Mouse (Mus musculus) frontal cortex, adult 2 months (tissue): ENCODE measurements around the gene Gm47955. TPM values are rescaled to one million over a fixed set of nuclear protein-coding genes. Genes with fewer than 3 reads are reported as not detected.
"Not testable (repeated sequence)": the region's sequence is repeated elsewhere in the genome, so short reads cannot be mapped to it uniquely, and the experiment has no call there.

Experiments used
- DNase-seq, 2 experiments: peaks; one replicate each; pipeline ENCODE4 v3.0.0; 2022; ENCODE audit warnings: low spot score in 1 of 2; ENCODE audit errors: extremely low spot score in 1 of 2
- polyA plus RNA-seq: library from polyadenylated mRNA; depleted of rRNA; stranded (reverse); fragments of >200 nt; gene quantifications from 2 replicates; pipeline ENCODE4 v1.2.3, GENCODE M21; 2012; rRNA removed

The Gm47955 gene
- polyA plus RNA-seq, 1 experiment, result not detected

DNA sequence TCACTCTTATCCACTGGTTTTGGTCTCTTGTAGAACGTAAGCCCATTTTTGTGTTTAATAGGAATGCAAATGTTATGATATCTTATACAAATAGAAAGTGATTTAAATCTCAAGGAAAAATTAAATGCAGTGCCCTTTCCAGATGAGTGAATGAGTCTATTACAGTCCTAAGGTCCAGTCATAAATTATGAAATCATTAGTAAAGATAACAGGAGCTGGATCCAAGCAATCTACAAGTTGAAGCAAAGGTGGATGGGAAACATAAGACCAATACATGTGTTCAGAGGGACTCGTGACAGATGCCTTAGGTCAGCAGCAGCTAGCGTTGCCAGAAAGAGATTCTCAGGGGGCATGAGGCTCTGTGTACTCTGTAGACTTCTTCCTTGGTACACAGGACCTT, 31.5 kb downstream of the Gm47955 start:
- DNase-seq, result no peak

DNA sequence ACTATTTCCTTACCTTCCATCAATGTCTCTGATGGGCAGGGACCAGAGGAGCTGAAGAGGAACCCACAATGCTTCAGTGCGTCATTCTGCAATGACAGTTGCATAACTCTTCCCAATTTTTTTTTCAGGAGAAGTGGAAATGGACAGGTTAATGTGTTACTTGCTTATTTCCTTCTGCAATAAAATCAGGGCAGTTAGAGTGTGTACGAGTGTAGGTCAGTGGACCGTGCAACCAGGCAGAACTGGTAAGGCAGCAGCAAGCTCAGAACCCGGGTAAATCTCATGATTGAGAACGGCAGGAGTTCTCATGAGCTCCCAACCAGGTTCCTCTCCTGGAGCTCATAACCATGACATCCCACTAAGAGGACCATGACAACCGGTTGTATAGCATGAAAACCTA, 32.0 kb downstream of the Gm47955 start:
- DNase-seq, result no peak

DNA sequence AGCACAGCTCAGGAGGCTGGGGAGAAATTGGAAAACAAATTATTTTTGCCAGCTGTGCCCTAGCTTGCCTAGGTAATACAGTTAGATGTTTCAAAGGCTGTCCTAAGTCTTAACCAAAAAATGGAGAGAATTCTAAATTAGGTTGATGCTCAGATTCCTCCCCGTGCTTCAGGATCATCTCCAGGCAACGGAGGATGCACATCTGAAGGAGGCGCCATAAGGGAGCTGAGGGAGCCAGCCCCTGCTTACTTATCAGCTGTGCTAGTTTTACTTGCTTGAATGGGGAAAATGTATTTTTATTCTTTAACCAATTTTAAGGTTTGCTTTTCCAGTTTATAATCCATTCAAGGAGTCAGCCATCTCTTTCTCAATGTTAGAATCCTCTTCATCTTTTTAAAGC, 33.9 kb downstream of the Gm47955 start:
- DNase-seq, result no peak

DNA sequence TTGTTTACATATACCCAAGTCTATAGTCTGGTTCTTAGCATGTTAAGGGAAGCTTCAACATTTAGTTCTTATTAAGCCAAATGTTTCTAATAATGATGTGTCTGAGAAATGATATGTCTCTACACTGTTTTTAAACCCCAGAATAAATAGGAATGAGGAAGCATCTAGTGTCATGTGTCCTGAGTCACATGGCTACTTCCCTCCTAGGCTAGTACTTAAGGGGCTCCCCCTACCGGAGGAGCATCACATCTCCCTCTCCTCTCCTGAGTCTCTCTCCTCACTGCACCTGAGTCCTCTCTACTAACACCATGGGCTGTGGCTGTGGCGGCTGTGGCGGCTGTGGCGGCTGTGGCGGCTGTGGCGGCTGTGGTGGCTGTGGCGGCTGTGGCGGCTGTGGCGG, 40.2 kb downstream of the Gm47955 start, which contains the start of gene Gm47959:
Gene Gm47959 (plus strand): TSS at position 243 of the 400 bp plus-strand sequence.
- not testable (repeated sequence) for DNase-seq

DNA sequence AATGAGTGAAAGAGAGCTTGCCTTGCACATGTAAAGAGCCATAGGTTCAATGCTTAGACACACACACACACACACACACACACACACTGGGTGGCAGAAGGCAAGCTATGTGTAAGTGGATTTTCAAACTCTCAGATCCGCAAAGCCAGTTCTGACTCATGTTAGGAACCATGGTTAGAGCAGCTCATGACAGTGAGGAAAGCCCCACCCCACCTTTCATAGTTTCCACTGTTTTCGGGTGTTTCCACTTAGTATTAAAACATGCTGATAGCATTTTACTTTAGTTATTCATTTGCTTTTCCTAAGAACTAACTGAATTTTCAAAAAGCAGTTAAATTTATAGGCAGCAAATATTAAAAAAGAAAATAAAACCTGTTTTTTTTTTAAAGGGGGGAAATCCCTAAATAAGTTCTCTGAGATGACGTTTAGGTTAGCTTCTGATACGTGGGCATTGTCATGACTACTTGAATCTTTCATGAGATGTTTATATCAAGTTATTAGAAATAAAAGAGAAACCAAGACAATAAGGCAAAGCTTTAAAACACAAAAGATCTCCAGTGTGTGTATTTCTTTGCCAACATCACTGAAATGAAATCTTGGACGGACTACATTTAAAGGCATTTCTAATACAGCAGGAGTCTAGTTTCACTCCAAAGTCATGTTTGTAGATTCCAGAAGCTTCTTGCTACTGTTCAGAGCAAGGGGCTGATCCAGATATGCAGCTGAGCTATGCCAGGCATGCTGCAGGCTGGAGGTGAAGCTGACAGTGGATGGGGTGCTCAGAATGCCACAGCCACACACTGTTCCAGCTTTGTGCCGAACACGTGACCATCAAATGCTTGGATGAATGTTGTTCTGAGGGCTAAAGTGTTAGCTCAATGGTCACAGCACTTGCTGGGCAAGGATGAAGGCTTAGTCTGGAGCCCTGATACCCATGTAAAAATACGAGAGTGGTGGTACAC, 46.4 kb downstream of the Gm47955 start:
- no peak for DNase-seq

DNA sequence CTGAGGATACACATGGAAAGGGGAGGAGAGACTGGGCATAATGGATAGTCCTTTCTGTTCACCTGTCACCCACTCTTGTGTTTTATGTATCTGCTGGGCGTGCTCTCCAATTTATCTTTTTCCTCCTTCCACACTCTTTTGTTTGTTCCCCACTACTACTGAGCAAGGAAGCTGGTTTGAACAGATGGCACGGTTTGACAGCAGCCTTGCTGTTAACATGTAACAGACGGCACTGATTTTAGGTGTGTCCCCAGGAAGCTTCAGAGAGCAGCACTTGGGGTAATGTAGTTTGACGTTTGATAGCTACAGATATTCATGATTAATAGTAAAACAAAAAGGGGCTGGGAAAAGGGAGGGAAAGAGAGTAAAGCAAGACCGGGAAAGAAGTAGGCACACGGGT, 47.4 kb downstream of the Gm47955 start:
- DNase-seq, result no peak

Other genes starting within 250 kb of the Gm47955 start
- 309 and 333 TPM in 2 replicates for gene Mff, start 235.4 kb upstream of the Gm47955 start, polyA plus RNA-seq
- gene Tm4sf20, start 191.8 kb upstream of the Gm47955 start, polyA plus RNA-seq, result not detected in 2 replicates
- gene Gm47791, start 189.0 kb upstream of the Gm47955 start, polyA plus RNA-seq, result not detected in 2 replicates
- 36.0 and 36.3 TPM in 2 replicates for gene Agfg1, start 120.8 kb upstream of the Gm47955 start, polyA plus RNA-seq
- gene A030005L19Rik, start 47.0 kb upstream of the Gm47955 start, polyA plus RNA-seq, result 1.5 and 2.2 TPM in 2 replicates
- 0.15 and 0.20 TPM in 2 replicates for gene A030014E15Rik, start 35.4 kb upstream of the Gm47955 start, polyA plus RNA-seq
- gene Gm6217, start 28.9 kb upstream of the Gm47955 start, polyA plus RNA-seq, result not detected in 2 replicates
- not detected in 2 replicates for gene A030003K21Rik, start 16.9 kb upstream of the Gm47955 start, polyA plus RNA-seq
- gene Gm7544, start 4.3 kb upstream of the Gm47955 start, polyA plus RNA-seq, result not detected in 2 replicates
- not detected in 2 replicates for gene Gm47959, start 40.3 kb downstream of the Gm47955 start, polyA plus RNA-seq
- gene Slc19a3, start 78.2 kb downstream of the Gm47955 start, polyA plus RNA-seq, result 3.8 and 5.0 TPM in 2 replicates
- not detected in 2 replicates for gene Krtap28-10, start 82.2 kb downstream of the Gm47955 start, polyA plus RNA-seq
- 0.14 TPM in 1 of 2 replicates, not detected in the other for gene Gm47969, start 84.6 kb downstream of the Gm47955 start, polyA plus RNA-seq
- gene A030005K14Rik, start 99.1 kb downstream of the Gm47955 start, polyA plus RNA-seq, result not detected in 2 replicates
- gene Krtap28-13, start 100.6 kb downstream of the Gm47955 start, polyA plus RNA-seq, result 0.18 TPM in 1 of 2 replicates, not detected in the other
- gene Ccl20, start 156.5 kb downstream of the Gm47955 start, polyA plus RNA-seq, result not detected in 2 replicates
- gene Daw1, start 199.5 kb downstream of the Gm47955 start, polyA plus RNA-seq, result 0.44 and 0.48 TPM in 2 replicates